In genomic region chrX:43129696-43130095, GRCm38 (mm10) we compare ENCODE assay signal across 24 mouse cellular contexts.
A peak's percentile ranks its signal among the peaks of the same experiment; 100 is the strongest.
DNase-seq lines count a peak whose midpoint lies in the region; TF ChIP-seq lines count a peak whose summit lies in the region.
"Had no signal": no experiment of that assay in that cellular context is flagged by ENCODE, and none has a peak within 500 bp of the region (broad histone marks: within the 10 kb centered on the region; RNA-seq: fewer than 3 reads in every experiment).

No protein-coding gene starts in this region.

- no peaks in the 10 kb centered on the region for H3K36me3 ChIP-seq in liver, adult 2 months (ENCODE audit: control insufficient read depth, insufficient read depth, low read length)
- H3K36me3 ChIP-seq: embryonic facial prominence, embryonic 10.5 days; embryonic facial prominence, embryonic 13.5 days; forebrain, embryonic 12.5 days; forebrain, embryonic 15.5 days; heart, embryonic 12.5 days; heart, embryonic 15.5 days had no signal

- H3K4me3 ChIP-seq in liver, adult 2 months (ENCODE audit: insufficient read depth, low read depth, low read length) = no peak overlapping the region
- H3K4me3 ChIP-seq: embryonic facial prominence, embryonic 10.5 days; embryonic facial prominence, embryonic 13.5 days; erythroblast, embryonic 14.5 days; forebrain, embryonic 12.5 days; forebrain, embryonic 15.5 days; heart, embryonic 12.5 days; heart, embryonic 15.5 days had no signal

- H3K4me1 ChIP-seq in liver, adult 2 months (ENCODE audit: control insufficient read depth, insufficient read depth, low read length) = no peaks in the 10 kb centered on the region
- H3K4me1 ChIP-seq: embryonic facial prominence, embryonic 10.5 days; embryonic facial prominence, embryonic 13.5 days; forebrain, embryonic 12.5 days; forebrain, embryonic 15.5 days; heart, embryonic 12.5 days; heart, embryonic 15.5 days had no signal

- H3K27me3 ChIP-seq in liver, adult 2 months (ENCODE audit: control insufficient read depth, insufficient read depth, low read length) = no peaks in the 10 kb centered on the region
- H3K27me3 ChIP-seq: embryonic facial prominence, embryonic 13.5 days; forebrain, embryonic 12.5 days; forebrain, embryonic 15.5 days; heart, embryonic 12.5 days; heart, embryonic 15.5 days had no signal

- WGBS in liver, adult 2 months = 22% methylated on average over 2 of the region's 2 CpGs

- no peak for TF ChIP-seq POLR2A in liver, adult 2 months (IDR thresholded peaks at IDR 0.05; ENCODE audit: extremely low read depth, insufficient read depth, low read length)
- no peak for TF ChIP-seq POLR2A in brain, embryonic 14.5 days (IDR thresholded peaks at IDR 0.05; ENCODE audit: borderline replicate concordance, extremely low read depth, insufficient read depth, insufficient read length, poor library complexity, severe bottlenecking)

- no peak overlapping the region for H3K9ac ChIP-seq in liver, adult 2 months (ENCODE audit: low read depth, low read length)
- H3K9ac ChIP-seq: embryonic facial prominence, embryonic 13.5 days; forebrain, embryonic 12.5 days; forebrain, embryonic 15.5 days; heart, embryonic 12.5 days; heart, embryonic 15.5 days; hindbrain, embryonic 14.5 days had no signal

- H3K27ac ChIP-seq in liver, adult 2 months (replicated peaks; ENCODE audit: insufficient read depth, low read depth, low read length) = no peak overlapping the region
- H3K27ac ChIP-seq: embryonic facial prominence, embryonic 10.5 days; embryonic facial prominence, embryonic 13.5 days; forebrain, embryonic 12.5 days; forebrain, embryonic 15.5 days; heart, embryonic 15.5 days; hindbrain, embryonic 14.5 days; hindbrain, postnatal 0 days had no signal

- no peaks in the 10 kb centered on the region for H3K79me2 ChIP-seq in liver, adult 2 months (ENCODE audit: control insufficient read depth, insufficient read depth, low read length)

- TF ChIP-seq CTCF in liver, adult 2 months (IDR thresholded peaks at IDR 0.05; ENCODE audit: low read depth, low read length) = no peak
- no peak for TF ChIP-seq CTCF in brain, embryonic 14.5 days (IDR thresholded peaks at IDR 0.05; ENCODE audit: borderline replicate concordance, extremely low read depth, insufficient read depth, insufficient read length)

- DNase-seq in liver, adult 2 months (ENCODE audit: extremely low read depth, low read depth, low spot score) = peak; percentile 56
- no peak for DNase-seq in liver
- DNase-seq in brain, embryonic 14.5 days (ENCODE audit: low read depth) = peak; percentile 8
- DNase-seq in cerebellum, adult 8-10 months = peak; percentile 34
- DNase-seq in cerebellum, postnatal 10 days = peak; percentile 24 to 34
- DNase-seq in heart, postnatal 14 days = no peak
- DNase-seq in layer of hippocampus, postnatal 14 days (ENCODE audit: low spot score in 2 of 2) = no peak
- DNase-seq in adrenal gland, postnatal 4 days (ENCODE audit: low spot score in 2 of 2) = no peak
- DNase-seq: adrenal gland, adult 2 months; adrenal gland, postnatal 14 days; embryo, embryonic 11 days; gastrocnemius, postnatal 25 days; heart, adult 18-20 months; heart, postnatal 10 days; heart, postnatal 4 days had no signal

- intact Hi-C loops in heart, postnatal 14 days (cut with DNase I) = no loop called here

Comparison
In these comparisons a context has a peak if more than half of its experiments do, and no peak if none do; other contexts are left out.
1. DNase-seq: peak in liver, adult 2 months (single experiment), brain, embryonic 14.5 days (single experiment), cerebellum, adult 8-10 months (single experiment) and cerebellum, postnatal 10 days (2 of 2); none in liver (single experiment), heart, postnatal 14 days (0 of 2), layer of hippocampus, postnatal 14 days (0 of 2) and adrenal gland, postnatal 4 days (0 of 2).